Mouse (Mus musculus): ENCODE results near the gene Trpm3.
"Not testable (repeated sequence)": the region's sequence is repeated elsewhere in the genome, so short reads cannot be mapped to it uniquely, and the experiment has no call there.

Gene Trpm3

DNA sequence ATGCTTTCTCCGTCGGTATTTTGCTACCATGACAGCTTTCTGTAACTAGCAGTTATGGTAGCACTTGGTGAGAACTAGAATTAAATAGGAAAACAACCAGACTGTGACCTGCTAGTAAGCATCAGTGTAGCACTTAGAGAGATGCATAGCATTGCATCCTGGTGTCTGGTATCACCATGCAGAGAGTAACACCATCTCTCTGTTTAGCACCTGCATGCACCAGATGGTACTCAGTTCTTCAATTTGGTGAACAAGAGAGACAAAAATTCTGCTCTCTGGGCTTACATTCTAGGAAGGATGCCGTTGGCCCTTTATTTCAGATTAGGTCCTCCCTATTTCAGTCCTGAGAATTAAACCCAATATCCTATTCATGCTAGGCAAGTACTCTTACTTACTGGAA, 834.4 kb downstream of the Trpm3 start:
- peak; percentile 31 to 52 for DNase-seq (ENCODE audit: low spot score in 2 of 2)

GRCm38 (mm10) chr19:22973727-22974126, 834.9 kb downstream of the Trpm3 start:
- no peak for DNase-seq (ENCODE audit: low spot score in 2 of 2)

- no peak for DNase-seq (ENCODE audit: low spot score in 2 of 2)
These were observed 837.0 kb downstream of the Trpm3 start for GRCm38 (mm10) chr19:22975801-22976200.

GRCm38 (mm10) chr19:22977508-22977907, 838.7 kb downstream of the Trpm3 start:
- no peak for DNase-seq (ENCODE audit: low spot score in 2 of 2)

GRCm38 (mm10) chr19:22978763-22979162, 839.9 kb downstream of the Trpm3 start:
- no peak for DNase-seq (ENCODE audit: low spot score in 2 of 2)

GRCm38 (mm10) chr19:22979191-22979590, 840.3 kb downstream of the Trpm3 start:
- DNase-seq (ENCODE audit: low spot score in 2 of 2), result no peak

DNA sequence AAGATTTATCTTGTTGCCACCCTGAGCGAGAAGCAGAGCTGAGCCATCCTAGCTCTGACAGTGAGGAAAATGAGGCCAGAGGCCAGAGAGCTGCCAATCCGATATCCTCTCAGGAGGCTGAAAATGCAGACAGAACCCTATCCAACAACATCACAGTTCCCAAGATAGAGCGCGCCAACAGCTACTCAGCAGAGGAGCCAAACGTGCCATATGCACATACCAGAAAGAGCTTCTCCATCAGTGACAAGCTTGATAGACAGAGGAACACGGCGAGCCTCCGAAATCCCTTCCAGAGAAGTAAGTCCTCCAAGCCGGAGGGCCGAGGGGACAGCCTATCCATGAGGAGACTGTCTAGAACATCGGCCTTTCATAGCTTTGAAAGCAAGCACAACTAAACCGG, 849.1 kb downstream of the Trpm3 start:
- peak in 1 of 2 experiments; percentile 55 for DNase-seq (ENCODE audit: low spot score in 2 of 2)

- DNase-seq (ENCODE audit: low spot score in 2 of 2), result no peak
These were observed 855.1 kb downstream of the Trpm3 start for GRCm38 (mm10) chr19:22993946-22994345.

DNA sequence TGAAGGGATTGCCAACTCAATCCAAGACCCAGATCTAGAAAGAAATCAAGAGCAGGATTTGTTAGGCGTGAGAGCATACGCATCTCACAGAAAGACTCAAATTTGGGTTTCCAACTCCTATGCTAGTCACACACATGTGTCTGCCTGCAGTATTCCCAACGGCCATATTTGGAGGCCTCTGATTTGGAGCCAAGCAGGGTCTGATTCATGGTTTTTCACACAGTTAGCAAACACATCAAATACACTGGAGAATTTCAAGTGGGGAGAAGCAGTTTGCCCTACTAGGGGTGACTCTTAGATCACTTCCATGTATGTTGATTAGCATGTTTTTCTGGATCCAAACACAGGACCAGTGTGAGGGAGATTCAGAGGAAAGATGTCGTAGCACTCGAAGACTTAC, 855.7 kb downstream of the Trpm3 start:
- DNase-seq (ENCODE audit: low spot score in 2 of 2), result no peak

- no peak for DNase-seq (ENCODE audit: low spot score in 2 of 2)
These were observed 861.4 kb downstream of the Trpm3 start for GRCm38 (mm10) chr19:23000293-23000692.

DNA sequence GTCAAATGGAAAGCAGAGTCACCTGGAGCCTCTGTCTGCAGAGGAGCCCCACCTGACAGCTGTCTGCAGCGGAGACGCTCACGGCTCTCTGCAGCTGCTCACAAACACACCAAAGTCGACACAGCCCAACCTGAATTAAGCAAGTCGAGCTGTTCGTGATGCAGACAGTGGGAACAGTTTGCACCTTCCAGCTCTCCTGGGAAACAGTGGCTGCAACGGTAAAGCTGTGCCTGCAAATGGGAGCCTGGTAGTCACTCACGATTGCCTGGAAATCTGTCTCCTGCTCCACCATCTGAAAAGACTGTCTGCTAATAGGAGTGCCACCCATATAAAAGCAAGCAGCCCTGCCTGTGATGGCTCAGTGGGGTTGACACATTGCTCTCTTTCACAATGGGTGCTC, 865.0 kb downstream of the Trpm3 start:
- peak; percentile 49 to 50 for DNase-seq (ENCODE audit: low spot score in 2 of 2)

GRCm38 (mm10) chr19:23005851-23006250, 867.0 kb downstream of the Trpm3 start:
- no peak for DNase-seq (ENCODE audit: low spot score in 2 of 2)

DNA sequence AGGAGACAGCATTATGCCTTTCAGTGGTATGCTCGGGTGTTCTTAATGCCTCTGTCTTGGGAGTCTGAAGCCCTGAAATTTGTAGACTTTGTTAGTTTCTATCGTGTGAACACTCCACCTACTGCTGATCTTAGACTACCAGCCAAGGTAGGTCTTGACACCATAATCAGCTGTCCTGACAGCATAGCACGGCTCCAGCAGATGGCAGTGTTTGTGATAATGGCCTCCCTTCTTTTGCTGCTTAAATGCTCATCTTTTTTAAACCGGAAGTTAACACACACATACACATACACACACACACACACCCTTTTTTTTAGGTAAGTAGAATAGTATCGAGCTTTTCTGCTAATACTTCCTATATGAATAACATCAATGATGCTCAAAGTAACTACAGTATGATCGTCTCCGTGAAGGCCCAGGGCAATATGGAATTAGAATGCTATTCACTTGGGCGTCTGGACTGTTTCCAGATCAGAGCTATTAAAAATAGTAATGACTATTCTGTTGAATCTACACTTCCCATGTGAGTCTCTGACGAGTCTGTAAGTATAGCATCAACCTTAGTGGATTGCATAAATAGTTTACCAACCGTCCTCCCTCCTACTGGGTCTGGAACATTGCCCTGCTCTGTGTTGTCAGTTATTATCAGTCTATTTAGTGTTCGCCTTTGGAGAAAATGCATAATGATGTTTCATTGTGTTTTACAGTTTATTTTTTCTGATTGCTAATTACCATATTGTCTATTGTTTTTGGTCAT, 867.8 kb downstream of the Trpm3 start:
- DNase-seq (ENCODE audit: low spot score in 2 of 2), result peak in 1 of 2 experiments; percentile 47

DNA sequence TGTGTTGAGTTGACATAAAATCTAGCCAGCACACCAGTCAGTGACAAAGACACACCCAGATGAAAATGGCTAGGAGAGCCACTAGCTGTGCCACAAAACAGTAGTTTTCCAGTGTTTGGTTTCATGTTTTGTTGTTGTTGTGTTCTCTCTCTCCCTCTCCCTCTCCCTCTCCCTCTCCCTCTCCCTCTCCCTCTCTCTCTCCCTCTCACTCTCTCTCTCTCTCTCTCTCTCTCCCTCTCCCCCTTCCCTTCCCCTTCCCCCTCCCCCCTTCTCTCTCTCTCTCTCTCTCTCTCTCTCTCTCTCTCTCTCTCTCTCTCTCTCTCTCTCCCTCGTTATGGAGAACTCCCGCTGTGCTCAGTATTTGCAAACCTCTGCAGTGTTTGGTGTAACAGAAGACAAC, 874.8 kb downstream of the Trpm3 start:
- DNase-seq (ENCODE audit: low spot score in 2 of 2), result no peak

DNA sequence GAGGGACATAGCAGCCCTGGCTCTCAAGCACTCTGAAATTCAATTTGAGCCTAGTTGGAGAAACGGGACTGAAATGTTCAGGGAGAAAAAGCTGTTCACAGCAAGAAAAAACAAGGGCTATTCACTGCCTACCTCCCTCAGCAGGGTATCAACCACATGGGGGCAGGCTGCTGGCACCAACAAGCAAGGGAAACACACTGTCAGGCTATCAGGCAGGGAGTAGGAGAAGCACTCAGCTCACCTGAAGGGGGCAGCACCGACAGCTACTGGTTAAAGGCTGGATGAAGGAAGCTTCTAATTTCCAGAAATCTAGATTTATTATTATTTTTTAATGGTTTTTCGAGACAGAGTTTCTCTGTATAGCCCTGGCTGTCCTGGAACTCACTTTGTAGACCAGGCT, 876.7 kb downstream of the Trpm3 start:
- no peak for DNase-seq (ENCODE audit: low spot score in 2 of 2)

GRCm38 (mm10) chr19:23018186-23018727, 879.4 kb downstream of the Trpm3 start:
- no peak for DNase-seq (ENCODE audit: low spot score in 2 of 2)

GRCm38 (mm10) chr19:23022902-23023301, 884.1 kb downstream of the Trpm3 start:
- DNase-seq (ENCODE audit: low spot score in 2 of 2), result no peak

GRCm38 (mm10) chr19:23023316-23023960, 884.6 kb downstream of the Trpm3 start:
- peak in 1 of 2 experiments; percentile 22 for DNase-seq (ENCODE audit: low spot score in 2 of 2)

DNA sequence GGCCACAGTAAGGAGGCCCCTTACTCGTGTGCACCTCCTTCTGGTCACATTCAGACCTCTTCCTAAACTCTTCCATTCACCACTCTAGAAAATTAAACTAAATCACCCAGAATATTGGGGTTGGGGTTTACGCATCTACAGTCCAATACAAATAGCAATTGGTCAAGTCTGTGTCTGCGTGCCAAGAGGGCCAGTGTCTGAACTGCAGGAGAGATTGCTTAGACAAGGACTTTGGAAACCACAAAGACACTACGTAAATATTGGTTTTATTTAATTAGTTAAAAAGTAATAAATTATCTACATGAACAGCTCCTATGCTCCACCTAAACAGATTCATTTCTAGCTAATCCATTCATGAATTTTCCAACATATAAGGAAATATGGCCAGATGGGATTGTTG, 886.0 kb downstream of the Trpm3 start:
- DNase-seq (ENCODE audit: low spot score in 2 of 2), result no peak

GRCm38 (mm10) chr19:23026427-23026826, 887.6 kb downstream of the Trpm3 start:
- DNase-seq (ENCODE audit: low spot score in 2 of 2), result no peak

GRCm38 (mm10) chr19:23028283-23028682, 889.4 kb downstream of the Trpm3 start:
- DNase-seq (ENCODE audit: low spot score in 2 of 2), result no peak

- DNase-seq (ENCODE audit: low spot score in 2 of 2), result not testable (repeated sequence)
These were observed 894.5 kb downstream of the Trpm3 start for GRCm38 (mm10) chr19:23033343-23033742.

DNA sequence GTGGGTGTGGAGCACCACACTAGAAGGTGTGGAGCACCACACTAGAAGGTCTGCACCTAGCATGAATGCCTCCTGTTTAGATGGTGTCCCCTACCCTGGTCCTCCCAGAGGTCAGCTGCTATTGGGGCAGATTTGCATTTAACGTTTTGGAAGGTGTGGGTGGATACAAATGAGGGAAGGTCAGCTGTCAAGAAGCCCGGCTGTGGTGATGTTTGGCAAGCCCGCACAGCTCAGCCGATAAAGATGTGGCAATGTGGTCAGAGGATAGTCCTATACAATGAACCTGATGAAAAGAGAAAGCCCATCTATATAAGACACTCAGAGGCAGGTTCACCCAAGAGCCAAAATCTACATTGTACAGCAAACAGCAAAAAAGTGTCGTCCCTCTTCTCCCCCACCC, 895.3 kb downstream of the Trpm3 start:
- DNase-seq (ENCODE audit: low spot score in 2 of 2), result no peak
